Mouse (Mus musculus) lung, postnatal 0 days (tissue): ENCODE measurements around the gene Dlg2.

Source experiments
- CTCF ChIP-seq: IDR thresholded peaks from 2 replicates; pipeline ENCODE4 v1.5.1; 2016; ENCODE audit warnings: antibody characterized with exemption, mild to moderate bottlenecking
- EP300 ChIP-seq: IDR thresholded peaks from 2 replicates; pipeline ENCODE4 v1.6.1; 2016; ENCODE audit warnings: antibody characterized with exemption, mild to moderate bottlenecking, control low read depth

DNA sequence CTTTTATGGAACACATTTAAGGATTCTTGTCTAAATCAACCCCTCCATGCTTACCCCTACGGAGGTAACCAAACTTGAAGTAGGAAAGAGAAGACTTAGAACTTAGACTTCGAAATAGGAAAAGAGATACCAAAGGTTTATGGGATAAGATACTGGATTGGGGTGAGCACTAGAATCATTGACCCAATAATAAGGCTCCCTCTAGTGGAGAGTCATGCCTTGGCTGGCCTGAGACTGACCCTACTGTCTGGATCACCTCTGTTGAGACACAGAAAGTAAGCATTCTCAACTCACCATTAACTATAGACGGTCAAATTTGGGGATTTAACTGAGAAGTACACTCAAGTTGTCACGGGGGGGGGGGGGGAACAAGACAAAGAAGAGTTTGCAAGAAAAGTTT is 1847.2 kb downstream of the Dlg2 start:
- TF ChIP-seq CTCF (peak; percentile 67), EP300 (no peak)
